Mouse (Mus musculus): ENCODE measurements around the gene Thap2.

Thap2 gene

GRCm38 (mm10) chr10:115350810-115351397, 33.3 kb downstream of the Thap2 start:
- DNase-seq = no peak

GRCm38 (mm10) chr10:115349509-115349908, 34.7 kb downstream of the Thap2 start:
- peak; percentile 39 to 61 for DNase-seq

GRCm38 (mm10) chr10:115349029-115349428, 35.2 kb downstream of the Thap2 start:
- peak in 1 of 2 experiments; percentile 53 for DNase-seq

- no peak for DNase-seq
Observed at GRCm38 (mm10) chr10:115348131-115348530, 36.1 kb downstream of the Thap2 start.

- DNase-seq = no peak
Observed at GRCm38 (mm10) chr10:115346444-115346843, 37.8 kb downstream of the Thap2 start.

GRCm38 (mm10) chr10:115342771-115343425, 41.3 kb downstream of the Thap2 start:
- DNase-seq = no peak

- DNase-seq = no peak
Observed at GRCm38 (mm10) chr10:115339820-115340328, 44.4 kb downstream of the Thap2 start.

GRCm38 (mm10) chr10:115336901-115337300, 47.3 kb downstream of the Thap2 start:
- DNase-seq = no peak

- DNase-seq = no peak
Observed at GRCm38 (mm10) chr10:115333528-115333927, 50.7 kb downstream of the Thap2 start.

- DNase-seq = no peak
Observed at GRCm38 (mm10) chr10:115332997-115333396, 51.2 kb downstream of the Thap2 start.

GRCm38 (mm10) chr10:115332420-115332952, 51.8 kb downstream of the Thap2 start:
- DNase-seq = no peak

GRCm38 (mm10) chr10:115329010-115329530, 55.2 kb downstream of the Thap2 start:
- no peak for DNase-seq

- no peak for DNase-seq
Observed at GRCm38 (mm10) chr10:115328514-115328913, 55.7 kb downstream of the Thap2 start.

GRCm38 (mm10) chr10:115323295-115323694, 60.9 kb downstream of the Thap2 start:
- peak; percentile 71 to 72 for DNase-seq

GRCm38 (mm10) chr10:115321317-115322035, 62.8 kb downstream of the Thap2 start:
- DNase-seq = no peak
